Comparison of ENCODE assay signal across 8 mouse cellular contexts in the genomic region with DNA sequence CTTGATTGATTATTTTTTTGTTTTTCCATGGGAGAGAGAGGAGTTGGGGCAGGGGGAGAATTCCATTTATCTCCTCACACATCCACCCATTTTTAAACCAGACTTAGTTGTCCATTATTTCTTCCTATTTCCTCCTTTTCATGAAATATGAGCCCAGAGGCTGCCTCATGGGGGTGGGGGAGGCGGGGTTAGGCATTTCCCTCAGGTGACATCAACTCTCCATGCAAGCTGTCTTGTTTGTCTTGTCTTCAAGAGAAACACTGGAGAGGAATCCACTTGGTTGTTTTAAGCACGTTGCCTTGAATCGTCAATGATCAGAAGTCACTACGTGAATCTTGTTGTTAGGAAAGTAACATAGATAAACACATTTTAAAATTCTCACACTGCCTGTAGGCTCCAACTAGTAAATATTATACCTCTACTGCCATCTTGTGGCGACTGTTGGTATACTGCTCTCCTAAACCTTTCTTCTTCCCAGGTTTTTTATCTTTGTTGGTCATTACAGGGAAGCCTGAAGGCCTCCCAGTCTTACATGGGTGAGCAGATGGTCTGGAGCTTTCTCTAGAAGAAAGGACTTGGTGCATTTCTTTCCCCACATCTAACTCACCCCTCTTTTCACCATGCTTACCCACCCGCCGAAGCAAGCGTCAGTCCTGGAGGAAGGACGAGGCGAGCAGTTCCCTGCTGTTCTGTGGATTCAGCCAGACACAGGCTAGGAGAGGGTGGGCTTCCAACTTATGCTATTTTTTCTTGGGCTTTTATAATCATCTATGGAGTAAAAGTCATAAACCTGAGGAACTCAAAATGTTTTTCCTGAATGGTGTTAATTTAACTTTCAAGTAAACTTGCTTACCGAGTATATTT. TPM values are rescaled to one million over a fixed set of nuclear protein-coding genes. Genes with fewer than 3 reads are reported as not detected.
DNase-seq lines count a peak whose midpoint lies in the region; ATAC-seq and TF ChIP-seq lines count a peak whose summit lies in the region.

No protein-coding gene starts in this region.

- H3K4me2 ChIP-seq in stomach, postnatal 0 days (replicated peaks; ENCODE audit: low read depth), result no peak overlapping the region

- H3K27ac ChIP-seq in thymus, adult 2 months (ENCODE audit: control insufficient read depth, insufficient read depth, low read length), result no peak overlapping the region
- H3K27ac ChIP-seq in midbrain, embryonic 10.5 days (replicated peaks), result no peak overlapping the region
- no peak overlapping the region for H3K27ac ChIP-seq in stomach, postnatal 0 days (replicated peaks)

- 0 out of 2 replicates have a peak, but pooled peaks have one; percentile 24 for ATAC-seq in stomach, postnatal 0 days (ENCODE audit: low FRiP score, low TSS enrichment)

- 60% methylated on average over 11 of the region's 11 CpGs for WGBS in thymus, adult 2 months
- WGBS in midbrain, embryonic 10.5 days, result 34% methylated on average over 11 of the region's 11 CpGs
- 49% methylated on average over 11 of the region's 11 CpGs for WGBS in stomach, postnatal 0 days

- no peaks in the 10 kb centered on the region for H3K9me3 ChIP-seq in midbrain, embryonic 10.5 days (replicated peaks)
- no peaks in the 10 kb centered on the region for H3K9me3 ChIP-seq in stomach, postnatal 0 days (ENCODE audit: control insufficient read depth, low read length)

- no peak overlapping the region for H3K9ac ChIP-seq in stomach, postnatal 0 days (ENCODE audit: low read length)

- peak; percentile 26 for DNase-seq in thymus, adult 2 months
- no peak for DNase-seq in thymus, postnatal 25 days
- peak; percentile 77 to 84 for DNase-seq in cerebellum, postnatal 10 days
- DNase-seq in frontal cortex, postnatal 25 days (ENCODE audit: low spot score in 2 of 2), result peak; percentile 25 to 53
- DNase-seq in induced T-regulatory cell, adult 2 months (ENCODE audit: low read depth), result peak; percentile 62
- peak; percentile 72 to 82 for DNase-seq in left cerebral cortex, postnatal 14 days (ENCODE audit: low spot score in 2 of 2)
- peak; percentile 40 for DNase-seq in midbrain, embryonic 10.5 days (ENCODE audit: low spot score)
- DNase-seq in stomach, postnatal 0 days (ENCODE audit: low spot score), result peak; percentile 51

- TF ChIP-seq CTCF in thymus, adult 2 months (IDR thresholded peaks at IDR 0.05; ENCODE audit: borderline replicate concordance, control insufficient read depth, extremely low read depth, insufficient read depth, low read length, poor library complexity), result no peak
- TF ChIP-seq CTCF in stomach, postnatal 0 days (IDR thresholded peaks at IDR 0.05; ENCODE audit: low read depth), result peak; percentile 81

- no peak overlapping the region for H3K4me3 ChIP-seq in thymus, adult 2 months (ENCODE audit: control insufficient read depth, insufficient read depth, low read length)
- H3K4me3 ChIP-seq in midbrain, embryonic 10.5 days, result no peak overlapping the region
- no peak overlapping the region for H3K4me3 ChIP-seq in stomach, postnatal 0 days (ENCODE audit: low read depth, low read length)

- H3K4me1 ChIP-seq in thymus, adult 2 months (replicated peaks; ENCODE audit: control insufficient read depth, insufficient read depth, low read length), result no peaks in the 10 kb centered on the region
- peaks cover 9% of the 10 kb centered on the region; the same call in 1 of the 2 replicates for H3K4me1 ChIP-seq in midbrain, embryonic 10.5 days
- 0 out of 2 replicates have a peak, but pooled peaks cover 2% of the 10 kb centered on the region for H3K4me1 ChIP-seq in stomach, postnatal 0 days (replicated peaks; ENCODE audit: control insufficient read depth, insufficient read depth)

- no peak for TF ChIP-seq EP300 in stomach, postnatal 0 days (optimal IDR thresholded peaks at IDR 0.05)

- H3K36me3 ChIP-seq in thymus, adult 2 months (ENCODE audit: control insufficient read depth, insufficient read depth, low read length), result no peaks in the 10 kb centered on the region
- H3K36me3 ChIP-seq in midbrain, embryonic 10.5 days, result no peaks in the 10 kb centered on the region
- no peaks in the 10 kb centered on the region for H3K36me3 ChIP-seq in stomach, postnatal 0 days (ENCODE audit: control insufficient read depth, insufficient read depth, low read length)

- intact Hi-C loops in left cerebral cortex, postnatal 14 days (cut with DNase I), result loop anchor here (10.0 kb wide), 2 partner anchors 911 to 1171 kb away; no protein-coding TSS in a partner anchor

- no peak for TF ChIP-seq POLR2A in thymus, adult 2 months (IDR thresholded peaks at IDR 0.05; ENCODE audit: control insufficient read depth, extremely low read depth, insufficient read depth, low read length, poor library complexity)

- H3K27me3 ChIP-seq in thymus, adult 2 months (ENCODE audit: control insufficient read depth, insufficient read depth, low read length), result no peaks in the 10 kb centered on the region
- H3K27me3 ChIP-seq in midbrain, embryonic 10.5 days (ENCODE audit: low read depth, poor library complexity, severe bottlenecking), result peaks cover 18% of the 10 kb centered on the region
- H3K27me3 ChIP-seq in stomach, postnatal 0 days (ENCODE audit: control insufficient read depth, insufficient read depth, low read length), result no peaks in the 10 kb centered on the region

RNA-seq across cellular contexts. Expression of a gene that starts 8.7 kb away (rescaled TPM):
- 0.24 and 0.26 TPM in 2 replicates for polyA plus RNA-seq in thymus, adult 2 months (2012; rRNA removed)
- total RNA-seq in left cerebral cortex, postnatal 14 days (2021), result 10 to 100 TPM; 14.8 to 17.0 TPM
- polyA plus RNA-seq in midbrain, embryonic 10.5 days (2016; fragmentation: Nextera tagmentation; extraction: Ambion mirVana), result 3.2 and 5.4 TPM in 2 replicates
- polyA plus RNA-seq in stomach, postnatal 0 days (2015; fragmentation: Nextera tagmentation; extraction: Ambion mirVana), result 6.1 and 6.4 TPM in 2 replicates
